Mouse (Mus musculus): ENCODE measurements at regions not wholly inside any gene's neighbourhood (a gene's known extent, or its start where the extent isn't known, plus 50 kb on each side); places are given as distances from the start of the nearest gene placed in this dataset.

- no peak for DNase-seq (ENCODE audit: low read depth, low spot score)
Observed at GRCm38 (mm10) chr1:151118982-151119381, 63.4 kb upstream of the Gm47985 start.

- no peak for DNase-seq (ENCODE audit: low read depth, low spot score)
Observed at GRCm38 (mm10) chr1:151119566-151119965, 62.8 kb upstream of the Gm47985 start.

DNA sequence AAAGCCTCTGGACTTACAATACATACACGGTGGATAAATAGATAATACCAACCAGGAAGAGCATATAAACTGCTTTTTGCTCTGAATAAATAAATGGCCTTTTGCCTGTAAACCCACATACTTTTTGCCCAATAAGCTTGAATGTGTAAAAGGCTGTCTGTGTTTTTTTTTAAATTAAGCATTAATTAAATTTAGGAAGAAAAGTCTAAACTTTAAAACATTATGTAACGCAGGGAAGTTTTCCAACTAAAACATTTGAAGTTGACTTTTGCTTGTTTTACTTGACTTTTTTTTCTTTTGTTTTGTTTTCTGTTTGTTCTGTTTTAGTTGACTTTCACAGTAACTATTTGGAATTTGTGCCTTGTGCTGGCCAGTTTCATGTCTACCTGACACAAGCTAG, 60.7 kb upstream of the Gm47985 start:
- DNase-seq (ENCODE audit: low read depth, low spot score) = no peak

DNA sequence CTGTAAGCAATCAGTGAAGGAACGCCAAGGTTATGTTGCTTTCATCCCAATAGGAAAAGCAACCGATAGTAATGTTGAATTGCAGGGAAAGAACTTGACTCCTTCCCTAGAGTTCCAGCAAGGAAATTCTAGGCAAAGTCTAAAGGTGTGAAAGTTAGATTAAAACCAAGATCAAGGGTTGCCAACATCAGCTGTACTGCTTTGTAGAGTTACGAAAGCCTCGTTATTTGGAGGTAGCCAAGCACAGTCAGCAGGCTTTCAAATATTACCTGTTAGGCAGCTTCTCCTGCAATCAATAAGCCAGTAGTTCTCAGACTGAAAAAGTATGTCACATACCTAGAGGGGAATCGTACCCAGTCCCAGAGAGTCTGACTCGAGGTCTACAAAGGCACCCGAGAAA, 58.4 kb upstream of the Gm47985 start:
- DNase-seq (ENCODE audit: low read depth, low spot score) = no peak

- no peak for DNase-seq (ENCODE audit: low read depth, low spot score)
Observed at GRCm38 (mm10) chr1:151125028-151125659, 57.2 kb upstream of the Gm47985 start.

- no peak for DNase-seq (ENCODE audit: low read depth, low spot score)
Observed at GRCm38 (mm10) chr1:151125764-151126485, 56.4 kb upstream of the Gm47985 start.

GRCm38 (mm10) chr1:151126756-151127155, 55.6 kb upstream of the Gm47985 start:
- DNase-seq (ENCODE audit: low read depth, low spot score) = no peak

GRCm38 (mm10) chr1:151128005-151128404, 54.3 kb upstream of the Gm47985 start:
- DNase-seq (ENCODE audit: low read depth, low spot score) = no peak

GRCm38 (mm10) chr1:151128955-151129354, 53.4 kb upstream of the Gm47985 start:
- DNase-seq (ENCODE audit: low read depth, low spot score) = no peak

- DNase-seq (ENCODE audit: low read depth, low spot score) = no peak
Observed at GRCm38 (mm10) chr1:151130036-151130435, 52.3 kb upstream of the Gm47985 start.

DNA sequence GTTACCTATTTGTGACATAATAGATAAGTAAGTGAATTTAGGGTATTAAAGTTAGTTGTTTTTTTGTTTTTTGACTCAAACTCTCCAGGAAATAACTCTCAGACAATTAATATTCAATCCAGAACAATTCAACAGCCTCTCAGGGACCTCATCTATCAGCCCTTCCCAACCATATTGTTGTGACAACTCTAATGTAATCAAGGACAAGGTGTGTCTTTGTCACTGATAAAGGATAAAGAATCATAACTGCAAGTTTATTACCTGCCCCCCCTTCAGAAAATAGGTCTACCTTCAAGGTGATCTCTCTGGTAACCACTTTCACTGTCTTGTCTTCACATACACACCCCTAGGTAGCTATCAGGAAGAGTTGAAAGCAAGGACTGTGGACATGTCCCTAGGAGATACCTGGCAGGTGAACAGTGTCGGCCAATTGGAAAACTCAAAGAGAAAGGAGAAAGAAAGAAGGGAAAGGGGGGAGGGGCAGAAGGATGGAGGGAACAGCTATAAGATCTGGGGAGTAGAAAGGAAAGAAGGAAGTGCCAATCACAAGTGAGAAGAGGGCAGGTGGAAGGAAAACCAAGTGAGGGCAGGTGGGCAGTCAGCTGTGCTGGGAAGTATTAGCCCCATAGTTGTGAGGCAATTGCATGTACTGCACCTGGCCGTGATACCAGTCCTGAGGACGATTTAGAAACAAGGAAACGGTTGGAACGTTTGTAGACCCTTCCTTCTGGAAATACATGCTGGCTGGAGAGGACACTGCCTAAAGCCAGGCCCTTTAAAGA, 51.3 kb upstream of the Gm47985 start:
- DNase-seq (ENCODE audit: low read depth, low spot score) = no peak

DNA sequence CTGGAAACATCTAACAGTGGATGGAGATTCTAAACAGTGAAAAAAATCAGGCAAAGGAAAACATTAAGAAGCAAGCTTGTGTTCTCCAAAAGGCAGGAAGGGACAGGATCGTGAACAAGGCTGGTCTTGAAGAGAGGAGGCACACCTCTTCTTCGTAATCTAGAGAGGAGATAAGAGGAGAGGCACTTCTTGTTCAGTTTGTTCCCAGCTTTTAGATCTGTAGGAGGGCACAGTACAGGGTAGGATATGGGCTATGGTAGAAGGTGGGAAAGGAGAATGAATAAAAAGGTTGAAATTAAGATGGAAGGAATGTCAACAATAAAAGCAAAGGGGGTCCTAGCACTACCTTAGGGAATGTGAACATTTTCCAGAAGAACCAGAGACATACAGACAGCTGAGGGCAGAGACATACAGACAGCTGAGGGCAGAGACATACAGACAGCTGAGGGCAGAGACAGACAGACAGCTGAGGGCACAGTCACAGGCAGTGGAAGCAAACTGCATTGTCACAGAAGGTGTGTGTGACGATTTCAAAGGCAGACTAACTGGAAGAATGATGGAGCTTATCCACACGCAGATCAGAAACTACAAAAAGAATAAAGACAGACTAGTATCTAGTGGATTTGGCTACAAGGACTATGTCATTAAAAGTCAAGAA, 50.6 kb upstream of the Gm47985 start:
- DNase-seq (ENCODE audit: low read depth, low spot score) = no peak

Data from 3T3-L1 (cell line).